Mouse (Mus musculus) midbrain, postnatal 0 days (tissue): Measurements from ENCODE around the gene Urb1. TPM values are rescaled to one million over a fixed set of nuclear protein-coding genes. Genes with fewer than 3 reads are reported as not detected.

ENCODE experiments used
- ATAC-seq: fragments of 200-750 bp; cut with Nextera tagmentation; 2 replicates; pipeline ENCODE4 v1.8.0; 2017; ENCODE audit warnings: moderate number of reproducible peaks, mild to moderate bottlenecking, moderate TSS enrichment, moderate library complexity; ENCODE audit not compliant: low FRiP score
- DNase-seq: peaks from one replicate; pipeline ENCODE4 v3.0.0-alpha.2; 2015; ENCODE audit warnings: low spot score
- H3K27ac ChIP-seq: fragments of 300-500 bp; sonication (generic); 2 replicates; pipeline ENCODE4 v1.5.1; 2014; ENCODE audit warnings: low read depth, mild to moderate bottlenecking, low read length, mixed read lengths
- H3K27me3 ChIP-seq: fragments of 300-500 bp; sonication (generic); 2 replicates; pipeline ENCODE4 v1.6.1; 2014; ENCODE audit warnings: low read length, control low read depth, mixed read lengths; ENCODE audit not compliant: insufficient read depth
- H3K36me3 ChIP-seq: fragments of 300-500 bp; sonication (generic); 2 replicates; pipeline ENCODE4 v1.6.1; 2014; ENCODE audit warnings: low read length, control low read depth, mixed read lengths; ENCODE audit not compliant: insufficient read depth
- H3K4me1 ChIP-seq: fragments of 300-500 bp; sonication (generic); 2 replicates; pipeline ENCODE4 v1.6.1; 2014; ENCODE audit warnings: mild to moderate bottlenecking, control low read depth, antibody characterized with exemption, low read length, mixed read lengths; ENCODE audit not compliant: insufficient read depth
- H3K4me2 ChIP-seq: fragments of 300-500 bp; sonication (generic); 2 replicates; pipeline ENCODE4 v1.6.1; 2014; ENCODE audit warnings: low read depth, mild to moderate bottlenecking, low read length, mixed read lengths; ENCODE audit not compliant: poor library complexity, severe bottlenecking
- H3K4me3 ChIP-seq: fragments of 300-500 bp; sonication (generic); 2 replicates; pipeline ENCODE4 v1.5.1; 2014; ENCODE audit warnings: low read depth, mild to moderate bottlenecking, low read length, moderate library complexity
- H3K9ac ChIP-seq: fragments of 300-500 bp; sonication (generic); replicated peaks from 2 replicates; pipeline ENCODE4 v1.6.1; 2014; ENCODE audit warnings: mild to moderate bottlenecking, low read length, moderate library complexity, mixed read lengths; ENCODE audit not compliant: poor library complexity, severe bottlenecking
- H3K9me3 ChIP-seq: fragments of 300-500 bp; sonication (generic); 2 replicates; pipeline ENCODE4 v1.6.1; 2016; ENCODE audit warnings: low read length, control low read depth
- CTCF ChIP-seq: IDR thresholded peaks from 2 replicates; pipeline ENCODE4 v1.5.1; 2016; ENCODE audit warnings: antibody characterized with exemption, mild to moderate bottlenecking
- WGBS: fragments of 180-500 bp; shearing (Covaris S2); extraction: QIAGEN DNeasy Blood & Tissue Kit; methylation state at CpG from one replicate; pipeline ENCODE4 v1.1.7; 2014; 5-methylcytosine and 5-hydroxymethylcytosine counted together
- polyA plus RNA-seq: library from polyadenylated mRNA; unstranded; fragments of >200 nt; fragmentation: Nextera tagmentation; extraction: Ambion mirVana; gene quantifications from 2 replicates; pipeline ENCODE4 v1.2.1, GENCODE M21; 2015
- total RNA-seq: library from RNA; depleted of rRNA; stranded (reverse); fragments of >200 nt; gene quantifications from 2 replicates; pipeline ENCODE4 v1.2.3, GENCODE M21; 2014

The Urb1 gene
- total and polyA plus RNA-seq, 2 experiments from 2014 or later: 5.1 to 17.5 TPM

GRCm38 (mm10) chr16:90792066-90792465, 18.1 kb downstream of the Urb1 start:
- no peaks in the 10 kb centered on the region for H3K27me3 ChIP-seq
- H3K9ac ChIP-seq: no peak overlapping the region
- H3K27ac ChIP-seq: no peak overlapping the region
- DNase-seq: no peak
- no peak overlapping the region for H3K4me2 ChIP-seq
- no peaks in the 10 kb centered on the region for H3K4me1 ChIP-seq
- no peak for ATAC-seq
- H3K36me3 ChIP-seq: peaks cover 85% of the 10 kb centered on the region
- TF ChIP-seq CTCF: no peak
- WGBS: 92% methylated on average over 5 of the region's 5 CpGs
- H3K9me3 ChIP-seq: no peaks in the 10 kb centered on the region
- no peak overlapping the region for H3K4me3 ChIP-seq

GRCm38 (mm10) chr16:90790946-90791345, 19.3 kb downstream of the Urb1 start:
- DNase-seq (no peak), ATAC-seq (no peak)
- TF ChIP-seq CTCF: no peak
- H3K4me1 ChIP-seq: no peaks in the 10 kb centered on the region
- no peak overlapping the region for H3K4me2 ChIP-seq
- H3K9me3 ChIP-seq: no peaks in the 10 kb centered on the region
- no peak overlapping the region for H3K4me3 ChIP-seq
- 80% methylated on average over 6 of the region's 6 CpGs for WGBS
- peaks cover 86% of the 10 kb centered on the region for H3K36me3 ChIP-seq
- no peak overlapping the region for H3K9ac ChIP-seq
- no peak overlapping the region for H3K27ac ChIP-seq
- no peaks in the 10 kb centered on the region for H3K27me3 ChIP-seq

GRCm38 (mm10) chr16:90788580-90788979, 21.6 kb downstream of the Urb1 start:
- Histone ChIP-seq H3K4me1 (no peaks in the 10 kb centered on the region), H3K27me3 (no peaks in the 10 kb centered on the region), H3K4me2 (no peak overlapping the region), H3K9ac (no peak overlapping the region), H3K27ac (no peak overlapping the region), H3K9me3 (no peaks in the 10 kb centered on the region), H3K36me3 (peaks cover 89% of the 10 kb centered on the region), H3K4me3 (no peak overlapping the region)
- WGBS: 93% methylated on average over 6 of the region's 6 CpGs
- DNase-seq: no peak
- no peak for ATAC-seq
- no peak for TF ChIP-seq CTCF

GRCm38 (mm10) chr16:90785257-90785656, 25.0 kb downstream of the Urb1 start:
- H3K9ac ChIP-seq: no peak overlapping the region
- DNase-seq (no peak), ATAC-seq (no peak)
- no peak overlapping the region for H3K4me3 ChIP-seq
- no peaks in the 10 kb centered on the region for H3K27me3 ChIP-seq
- H3K36me3 ChIP-seq: peaks cover 88% of the 10 kb centered on the region
- H3K27ac ChIP-seq: no peak overlapping the region
- WGBS: 93% methylated on average over 4 of the region's 4 CpGs
- no peak for TF ChIP-seq CTCF
- H3K4me1 ChIP-seq: no peaks in the 10 kb centered on the region
- no peaks in the 10 kb centered on the region for H3K9me3 ChIP-seq
- no peak overlapping the region for H3K4me2 ChIP-seq

GRCm38 (mm10) chr16:90783302-90783701, 26.9 kb downstream of the Urb1 start:
- Histone ChIP-seq H3K27me3 (no peaks in the 10 kb centered on the region), H3K4me3 (no peak overlapping the region), H3K27ac (no peak overlapping the region), H3K9ac (no peak overlapping the region), H3K4me1 (no peaks in the 10 kb centered on the region), H3K4me2 (no peak overlapping the region), H3K9me3 (no peaks in the 10 kb centered on the region), H3K36me3 (peaks cover 90% of the 10 kb centered on the region)
- TF ChIP-seq CTCF: no peak
- ATAC-seq: no peak
- DNase-seq: no peak
- WGBS: 90% methylated on average over 11 of the region's 11 CpGs

- ATAC-seq (no peak), DNase-seq (no peak)
- H3K4me3 ChIP-seq: no peak overlapping the region
- no peak for TF ChIP-seq CTCF
- H3K27ac ChIP-seq: no peak overlapping the region
- H3K9me3 ChIP-seq: no peaks in the 10 kb centered on the region
- WGBS: 82% methylated on average over 11 of the region's 11 CpGs
- H3K4me2 ChIP-seq: no peak overlapping the region
- H3K4me1 ChIP-seq: no peaks in the 10 kb centered on the region
- H3K9ac ChIP-seq: no peak overlapping the region
- H3K36me3 ChIP-seq: peaks cover 90% of the 10 kb centered on the region
- H3K27me3 ChIP-seq: no peaks in the 10 kb centered on the region
Observed at GRCm38 (mm10) chr16:90779783-90780182, 30.4 kb downstream of the Urb1 start.
